Mouse (Mus musculus): ENCODE results near the gene Ehbp1.

- no peak for TF ChIP-seq CTCF (IDR thresholded peaks at IDR 0.05; ENCODE audit: insufficient read depth, low read depth, low read length)
- TF ChIP-seq POLR2A (IDR thresholded peaks at IDR 0.05; ENCODE audit: insufficient read depth, low read depth, low read length) = no peak
Measured at GRCm38 (mm10) chr11:22374811-22375210, 32.7 kb upstream of the Ehbp1 start.

All from olfactory bulb, adult 2 months (tissue).